Mouse (Mus musculus) MEL (cell line): ENCODE data around the gene Dnajc28.

Experiments used
- CTCF ChIP-seq, 3 experiments: IDR thresholded peaks in 2 of 3; conservative IDR thresholded peaks in 1 of 3; 2 replicates each; pipeline ENCODE4 v1.5.1; 2011 to 2012; ENCODE audit warnings: low read length in 3 of 3, low read depth in 2 of 3, mild to moderate bottlenecking in 2 of 3, improper control_type of control experiment in 1 of 3, inconsistent platforms in 1 of 3, mixed read lengths in 1 of 3, moderate library complexity in 1 of 3; ENCODE audit not compliant: control insufficient read depth in 1 of 3, insufficient read depth in 1 of 3, poor library complexity in 1 of 3, severe bottlenecking in 1 of 3
- EP300 ChIP-seq, 2 experiments: IDR thresholded peaks; 2 replicates each; pipeline ENCODE4 v1.6.1; 2011; ENCODE audit warnings: improper control_type of control experiment in 2 of 2, low read length in 2 of 2, low read depth in 1 of 2, mild to moderate bottlenecking in 1 of 2
- HCFC1 ChIP-seq: IDR thresholded peaks from 2 replicates; pipeline ENCODE4 v1.6.1; 2012; ENCODE audit warnings: low read depth, mild to moderate bottlenecking, inconsistent platforms, low read length, improper control_type of control experiment, moderate library complexity
- MAFK ChIP-seq: IDR thresholded peaks from 2 replicates; pipeline ENCODE4 v1.6.1; 2011; ENCODE audit warnings: low read depth, mild to moderate bottlenecking, low read length, improper control_type of control experiment, borderline replicate concordance
- MAX ChIP-seq: IDR thresholded peaks from 2 replicates; pipeline ENCODE4 v1.6.1; 2011; ENCODE audit warnings: low read length, improper control_type of control experiment
- MEF2A ChIP-seq: IDR thresholded peaks from 2 replicates; pipeline ENCODE4 v1.6.1; 2014; ENCODE audit warnings: low read depth, mild to moderate bottlenecking, inconsistent platforms, low read length, improper control_type of control experiment; ENCODE audit not compliant: poor library complexity, insufficient replicate concordance, severe bottlenecking; ENCODE audit errors: extremely low read depth
- MXI1 ChIP-seq: IDR thresholded peaks from 2 replicates; pipeline ENCODE4 v1.6.1; 2011; ENCODE audit warnings: mild to moderate bottlenecking, low read depth, low read length, improper control_type of control experiment
- POLR2A ChIP-seq, 2 experiments: IDR thresholded peaks; 2 replicates each; pipeline ENCODE4 v1.6.1; 2011 to 2012; ENCODE audit warnings: low read length in 2 of 2, mild to moderate bottlenecking in 2 of 2, control low read depth in 1 of 2, improper control_type of control experiment in 1 of 2, low read depth in 1 of 2, moderate library complexity in 1 of 2; ENCODE audit not compliant: control insufficient read depth in 1 of 2, insufficient read depth in 1 of 2, poor library complexity in 1 of 2
- RCOR1 ChIP-seq: IDR thresholded peaks from 2 replicates; pipeline ENCODE4 v1.6.1; 2012; ENCODE audit warnings: low read depth, mild to moderate bottlenecking, inconsistent platforms, low read length, improper control_type of control experiment
- TBP ChIP-seq: IDR thresholded peaks from 2 replicates; pipeline ENCODE4 v1.8.0; 2011; ENCODE audit warnings: low read depth, low read length, improper control_type of control experiment

DNA sequence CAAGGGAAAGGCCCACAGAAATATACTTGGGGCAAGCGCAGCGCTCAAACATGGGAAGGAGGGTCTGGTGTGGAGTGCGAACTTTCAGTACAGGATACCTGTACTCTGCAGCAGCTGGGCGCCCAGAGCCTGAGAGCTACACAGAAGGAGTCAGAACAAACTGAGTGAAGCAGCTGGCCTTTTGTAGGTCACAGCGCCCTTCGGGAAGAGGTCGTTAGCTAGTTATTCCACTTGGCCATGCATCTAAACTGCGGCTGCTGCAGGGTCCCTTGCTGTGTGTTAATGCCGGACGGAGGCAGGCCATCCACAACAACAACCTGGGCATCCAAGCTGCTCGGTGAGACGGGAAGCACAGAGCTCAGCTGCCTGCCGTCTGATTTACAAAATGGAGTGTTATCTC lies 43.7 kb downstream of the Dnajc28 start:
- TF ChIP-seq CTCF (IDR thresholded peaks at IDR 0.05 in 2 of 3, conservative IDR thresholded peaks at IDR 0.05 in 1 of 3; ENCODE audit: control insufficient read depth in 1 of 3, insufficient read depth in 1 of 3, low read depth in 2 of 3, low read length in 3 of 3, poor library complexity in 1 of 3, severe bottlenecking in 1 of 3) (no peak), TBP (no peak), EP300 (IDR thresholded peaks at IDR 0.05; ENCODE audit: low read depth in 1 of 2, low read length in 2 of 2) (no peak), MAX (no peak), MXI1 (no peak), HCFC1 (no peak), RCOR1 (no peak), MEF2A (no peak), POLR2A (IDR thresholded peaks at IDR 0.05; ENCODE audit: control insufficient read depth in 1 of 2, insufficient read depth in 1 of 2, low read depth in 1 of 2, low read length in 2 of 2, poor library complexity in 1 of 2) (no peak), MAFK (no peak)
